Mouse (Mus musculus) myocyte (in vitro differentiated cells): ENCODE measurements at regions not wholly inside any gene's neighbourhood (a gene's known extent, or its start where the extent isn't known, plus 50 kb on each side); places are given as distances from the start of the nearest gene placed in this dataset.

Experiments used
- MYOD1 ChIP-seq, 3 experiments: IDR thresholded peaks; one replicate each; pipeline ENCODE4 v1.6.1; 2011; ENCODE audit warnings: control low read depth in 2 of 3, low read depth in 2 of 3, mild to moderate bottlenecking in 2 of 3, moderate library complexity in 1 of 3; ENCODE audit not compliant: insufficient read length in 2 of 3, control insufficient read depth in 1 of 3
- POLR2A ChIP-seq: IDR thresholded peaks from one replicate; pipeline ENCODE4 v1.6.1; 2011; ENCODE audit warnings: low read depth, mild to moderate bottlenecking, control low read depth, moderate library complexity; ENCODE audit not compliant: insufficient read length
- POLR2AphosphoS2 ChIP-seq: IDR thresholded peaks from one replicate; pipeline ENCODE4 v1.6.1; 2011; ENCODE audit warnings: low read depth, control low read depth; ENCODE audit not compliant: insufficient read length
- SRF ChIP-seq: IDR thresholded peaks from one replicate; pipeline ENCODE4 v1.6.1; 2011; ENCODE audit warnings: low read depth; ENCODE audit not compliant: control insufficient read depth, insufficient read length
- TCF12 ChIP-seq: IDR thresholded peaks from one replicate; pipeline ENCODE4 v1.6.1; 2011; ENCODE audit warnings: mild to moderate bottlenecking, control low read depth; ENCODE audit not compliant: poor library complexity, insufficient read depth, severe bottlenecking
- USF1 ChIP-seq: IDR thresholded peaks from one replicate; pipeline ENCODE4 v1.6.1; 2011; ENCODE audit warnings: low read depth, mild to moderate bottlenecking, control low read depth, moderate library complexity

DNA sequence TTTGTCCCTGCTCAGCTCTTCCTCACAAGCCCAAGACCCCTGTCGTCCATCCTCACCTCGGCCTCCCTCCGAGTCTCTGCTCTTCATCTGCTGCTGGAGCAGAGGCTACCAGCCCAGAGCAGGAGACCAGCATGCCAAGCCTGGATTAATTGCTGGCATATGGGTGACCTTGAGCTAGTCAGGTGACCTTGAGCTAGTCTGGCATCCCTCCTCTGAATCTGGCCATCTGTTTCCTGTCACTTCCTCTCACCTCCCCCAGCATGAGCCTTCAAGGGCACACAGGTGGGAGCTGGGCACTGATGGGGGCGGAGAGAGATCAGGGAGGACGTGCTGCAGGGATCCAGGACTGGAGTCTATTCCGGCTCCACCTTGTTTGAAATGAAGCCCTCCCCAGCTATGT, 135.7 kb downstream of the Hmg20a start:
- no peak for TF ChIP-seq TCF12
- no peak for TF ChIP-seq POLR2A
- TF ChIP-seq MYOD1 (IDR thresholded peaks at IDR 0.05; ENCODE audit: control insufficient read depth in 1 of 3, insufficient read length in 2 of 3, low read depth in 2 of 3): no peak
- no peak for TF ChIP-seq SRF
- no peak for TF ChIP-seq USF1
- TF ChIP-seq POLR2AphosphoS2: no peak
